Mouse (Mus musculus) ES-Bruce4 (cell line): ENCODE results near the gene Tnk2. TPM values are rescaled to one million over a fixed set of nuclear protein-coding genes. Genes with fewer than 3 reads are reported as not detected.

Experiments
- H3K27ac ChIP-seq: 2 replicates; pipeline ENCODE4 v1.5.1; 2012; ENCODE audit warnings: low read length, inconsistent platforms; ENCODE audit not compliant: insufficient read depth
- H3K27me3 ChIP-seq: 2 replicates; pipeline ENCODE4 v1.6.1; 2012; ENCODE audit warnings: mild to moderate bottlenecking, low read length, inconsistent platforms; ENCODE audit not compliant: control insufficient read depth, poor library complexity, insufficient read depth, severe bottlenecking
- H3K36me3 ChIP-seq: 2 replicates; pipeline ENCODE4 v1.6.1; 2012; ENCODE audit warnings: inconsistent platforms, mild to moderate bottlenecking, low read length, moderate library complexity; ENCODE audit not compliant: control insufficient read depth, poor library complexity, insufficient read depth, severe bottlenecking
- H3K4me1 ChIP-seq: one replicate; pipeline ENCODE4 v1.8.1; 2011; ENCODE audit warnings: low read length; ENCODE audit not compliant: control insufficient read depth, insufficient read depth
- H3K4me3 ChIP-seq: 2 replicates; pipeline ENCODE4 v1.5.1; 2011; ENCODE audit warnings: low read depth, mild to moderate bottlenecking, low read length
- H3K9ac ChIP-seq: 2 replicates; pipeline ENCODE4 v1.6.1; 2012; ENCODE audit warnings: low read depth, mild to moderate bottlenecking, inconsistent platforms; ENCODE audit not compliant: poor library complexity, severe bottlenecking
- H3K9me3 ChIP-seq: replicated peaks from 2 replicates; pipeline ENCODE4 v1.6.1; 2012; ENCODE audit warnings: mild to moderate bottlenecking, low read length, inconsistent platforms; ENCODE audit not compliant: control insufficient read depth, poor library complexity, insufficient read depth, severe bottlenecking
- CTCF ChIP-seq: IDR thresholded peaks from one replicate; pipeline ENCODE4 v1.8.1; 2011; ENCODE audit warnings: low read depth, low read length
- EP300 ChIP-seq: IDR thresholded peaks from 2 replicates; pipeline ENCODE4 v1.6.1; 2011; ENCODE audit warnings: low read depth, low read length; ENCODE audit not compliant: insufficient read depth
- POLR2A ChIP-seq: IDR thresholded peaks from one replicate; pipeline ENCODE4 v1.8.1; 2011; ENCODE audit warnings: low read length; ENCODE audit not compliant: insufficient read depth
- polyA plus RNA-seq: library from polyadenylated mRNA; stranded (reverse); fragments of >200 nt; gene quantifications from 2 replicates; pipeline ENCODE4 v1.2.4, GENCODE M21; 2011; ENCODE audit warnings: low read depth; ENCODE audit not compliant: missing spikeins, insufficient read depth, insufficient read length

Tnk2 gene
- polyA plus RNA-seq, 1 experiment, result 37.6 TPM

DNA sequence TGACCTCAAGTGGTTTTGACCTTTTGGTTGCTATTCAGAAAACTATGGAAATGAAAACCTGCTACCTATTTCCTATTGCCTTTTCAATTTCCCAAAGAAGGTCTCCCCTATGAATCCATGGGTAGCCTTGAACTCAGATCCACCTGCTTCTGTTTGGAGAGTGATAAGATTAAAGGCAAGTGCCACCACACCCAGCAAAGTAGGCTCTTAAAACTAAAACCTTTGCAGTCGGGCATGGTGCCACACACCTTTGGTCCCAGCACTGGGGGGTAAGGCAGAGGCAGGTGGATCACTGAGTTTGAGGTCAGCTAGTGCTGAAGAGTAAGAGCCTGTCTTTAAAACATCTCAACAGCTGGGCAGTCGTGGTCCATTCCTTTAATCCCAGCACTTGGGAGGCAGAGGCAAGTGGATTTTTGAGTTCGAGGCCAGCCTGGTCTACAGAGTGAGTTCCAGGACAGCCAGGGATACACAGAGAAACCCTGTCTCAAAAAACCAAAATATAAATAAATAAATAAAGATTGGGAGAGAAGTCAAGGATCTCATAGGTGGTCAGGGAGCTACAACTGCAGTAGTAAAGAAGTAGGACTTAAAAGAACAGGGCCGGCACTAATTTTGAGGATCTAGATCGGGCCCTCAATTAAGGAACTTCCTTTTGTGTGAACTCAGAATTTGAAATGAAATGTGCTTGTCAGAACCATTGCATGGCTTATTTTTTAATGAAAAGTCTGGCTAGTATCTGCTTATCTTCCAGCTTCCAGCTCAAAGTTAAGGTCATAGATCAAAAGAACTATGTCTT is 33.0 kb upstream of the Tnk2 start:
- Histone ChIP-seq H3K9me3 (no peaks in the 10 kb centered on the region), H3K4me1 (no peaks in the 10 kb centered on the region), H3K27me3 (no peaks in the 10 kb centered on the region), H3K27ac (no peak overlapping the region), H3K36me3 (peaks cover 27% of the 10 kb centered on the region), H3K4me3 (peak overlapping the region; percentile 36), H3K9ac (0 out of 2 replicates have a peak overlapping the region, but pooled peaks have one; percentile 1)
- TF ChIP-seq CTCF (no peak), POLR2A (no peak), EP300 (no peak)

DNA sequence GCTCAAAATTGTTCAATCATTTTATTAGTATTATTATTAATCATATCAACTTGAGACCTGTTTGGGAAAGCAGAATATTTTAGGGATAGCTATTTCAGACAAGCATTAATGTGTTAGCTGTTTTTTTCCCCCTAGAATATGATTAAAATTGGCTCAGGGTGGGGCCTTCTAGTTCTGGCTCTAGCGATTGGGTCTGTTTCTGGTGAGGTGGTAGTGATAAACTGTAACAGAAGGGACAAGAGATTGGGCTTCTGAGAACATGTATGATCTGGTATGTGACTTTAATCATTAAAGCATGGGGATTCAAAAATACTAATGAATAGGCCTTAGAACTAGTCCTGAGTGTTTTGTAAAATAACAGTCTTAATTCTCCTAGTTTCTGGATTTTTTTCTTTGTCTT is 31.6 kb upstream of the Tnk2 start:
- TF ChIP-seq POLR2A (no peak), EP300 (no peak), CTCF (no peak)
- H3K27me3 ChIP-seq, result no peaks in the 10 kb centered on the region

DNA sequence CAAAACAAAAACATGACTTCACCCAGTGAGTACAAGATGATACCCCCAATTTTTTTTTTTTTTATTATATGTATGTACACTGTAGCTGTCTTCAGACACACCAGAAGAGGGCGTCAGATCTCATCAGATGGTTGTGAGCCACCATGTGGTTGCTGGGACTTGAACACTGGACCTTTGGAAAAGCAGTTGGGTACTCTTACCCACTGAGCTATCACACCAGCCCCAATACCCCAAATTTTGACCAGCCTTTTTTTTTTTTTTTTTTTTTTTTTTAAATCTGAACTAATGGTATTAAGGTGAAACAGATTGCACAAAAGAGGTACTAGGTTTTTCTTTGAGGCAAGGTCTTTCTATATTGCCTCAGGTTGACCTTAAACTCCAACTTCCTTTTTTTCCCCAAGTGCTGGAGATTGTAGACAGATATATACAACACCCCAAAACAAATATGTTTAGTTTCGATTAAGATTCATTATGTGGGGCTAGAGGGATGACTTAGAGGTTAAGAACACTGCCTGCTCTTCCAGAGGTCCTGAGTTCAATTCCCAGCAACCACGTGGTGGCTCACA is 30.3 kb upstream of the Tnk2 start:
- H3K4me3 ChIP-seq, result no peak overlapping the region
- no peak for TF ChIP-seq EP300
- H3K27ac ChIP-seq, result no peak overlapping the region
- peaks cover 46% of the 10 kb centered on the region for H3K36me3 ChIP-seq
- no peak overlapping the region; the same call in 1 of the 2 replicates for H3K9ac ChIP-seq
- no peaks in the 10 kb centered on the region for H3K4me1 ChIP-seq
- H3K9me3 ChIP-seq, result no peaks in the 10 kb centered on the region
- no peaks in the 10 kb centered on the region for H3K27me3 ChIP-seq

More for the DNA sequence above, 31.6 kb upstream of the Tnk2 start:
- no peak overlapping the region for H3K9ac ChIP-seq
- no peak overlapping the region for H3K4me3 ChIP-seq
- no peaks in the 10 kb centered on the region for H3K9me3 ChIP-seq
- no peak overlapping the region for H3K27ac ChIP-seq
- peaks cover 35% of the 10 kb centered on the region for H3K36me3 ChIP-seq
- no peaks in the 10 kb centered on the region for H3K4me1 ChIP-seq

DNA sequence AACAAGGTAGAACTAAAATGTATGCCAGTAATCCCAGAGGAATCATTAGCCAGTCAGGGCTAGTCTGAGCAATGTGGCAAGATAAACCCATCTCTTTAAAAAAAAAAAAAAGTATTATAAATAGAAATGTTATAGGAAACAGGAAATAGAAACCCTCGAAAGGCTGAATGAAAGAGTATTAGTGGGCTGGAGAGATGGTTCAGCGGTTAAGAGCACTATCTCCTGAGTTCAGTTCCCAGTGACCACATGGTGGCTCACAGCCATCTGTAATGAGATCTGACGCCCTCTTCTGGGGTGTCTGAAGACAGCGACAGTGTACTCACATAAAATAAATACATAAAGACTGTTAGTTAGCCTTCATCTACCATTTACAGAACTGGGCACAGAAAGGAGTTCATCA is 29.6 kb upstream of the Tnk2 start:
- Histone ChIP-seq H3K9ac (no peak overlapping the region), H3K36me3 (peaks cover 53% of the 10 kb centered on the region), H3K9me3 (no peaks in the 10 kb centered on the region), H3K4me3 (no peak overlapping the region), H3K27me3 (no peaks in the 10 kb centered on the region), H3K4me1 (no peaks in the 10 kb centered on the region), H3K27ac (no peak overlapping the region)
- no peak for TF ChIP-seq EP300
- TF ChIP-seq CTCF, result peak; percentile 36

DNA sequence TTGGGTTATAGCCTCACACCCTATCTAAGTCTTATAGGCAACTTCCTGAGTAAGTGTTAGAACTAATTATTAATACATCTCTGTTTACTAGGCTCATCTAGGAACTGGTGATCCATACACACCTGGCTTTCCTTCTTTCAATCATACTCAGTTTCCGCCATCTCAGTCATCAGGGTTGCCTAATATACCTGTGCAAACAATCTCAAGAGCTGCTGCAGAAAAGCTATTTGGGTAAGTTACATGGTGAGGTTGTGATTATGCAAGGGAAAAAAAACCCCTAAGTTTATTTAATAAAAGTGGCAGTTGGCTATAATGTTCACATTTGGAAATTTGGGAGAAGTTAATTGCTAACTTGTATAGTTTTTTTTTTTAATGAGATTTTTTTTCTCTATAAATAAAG is 24.7 kb upstream of the Tnk2 start:
- peaks cover 81% of the 10 kb centered on the region for H3K36me3 ChIP-seq
- H3K27me3 ChIP-seq, result no peaks in the 10 kb centered on the region
- no peak for TF ChIP-seq CTCF
- TF ChIP-seq EP300, result no peak
- no peak for TF ChIP-seq POLR2A
- no peaks in the 10 kb centered on the region for H3K4me1 ChIP-seq
- H3K27ac ChIP-seq, result no peak overlapping the region
- H3K9me3 ChIP-seq, result no peaks in the 10 kb centered on the region
- no peak overlapping the region for H3K9ac ChIP-seq
- H3K4me3 ChIP-seq, result no peak overlapping the region

DNA sequence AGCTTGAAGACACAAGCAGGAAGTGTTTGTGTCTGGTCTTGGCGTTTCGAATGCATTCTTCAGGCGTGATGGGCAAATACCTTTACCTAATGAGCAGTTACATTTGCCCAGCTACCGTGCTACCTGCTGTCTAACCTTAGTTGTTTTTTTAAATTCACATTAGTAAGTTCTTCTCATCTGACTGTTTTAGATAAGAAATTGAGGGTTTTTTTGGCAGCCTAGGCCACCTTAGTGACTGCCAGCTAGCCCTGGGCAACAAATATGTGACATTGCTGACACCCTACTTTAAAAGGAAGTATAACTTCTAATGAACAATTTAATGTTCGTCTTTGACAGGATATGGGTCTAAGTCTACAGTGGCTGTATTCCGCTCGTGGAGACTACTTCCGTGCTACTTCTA is 15.5 kb upstream of the Tnk2 start:
- Histone ChIP-seq H3K27ac (no peak overlapping the region), H3K9ac (no peak overlapping the region), H3K9me3 (no peaks in the 10 kb centered on the region), H3K36me3 (peaks cover 72% of the 10 kb centered on the region), H3K27me3 (no peaks in the 10 kb centered on the region), H3K4me3 (no peak overlapping the region), H3K4me1 (no peaks in the 10 kb centered on the region)
- TF ChIP-seq CTCF, result no peak
- TF ChIP-seq POLR2A, result no peak
- no peak for TF ChIP-seq EP300
